8 mouse cellular contexts compared by ENCODE assay signal in the genomic region with DNA sequence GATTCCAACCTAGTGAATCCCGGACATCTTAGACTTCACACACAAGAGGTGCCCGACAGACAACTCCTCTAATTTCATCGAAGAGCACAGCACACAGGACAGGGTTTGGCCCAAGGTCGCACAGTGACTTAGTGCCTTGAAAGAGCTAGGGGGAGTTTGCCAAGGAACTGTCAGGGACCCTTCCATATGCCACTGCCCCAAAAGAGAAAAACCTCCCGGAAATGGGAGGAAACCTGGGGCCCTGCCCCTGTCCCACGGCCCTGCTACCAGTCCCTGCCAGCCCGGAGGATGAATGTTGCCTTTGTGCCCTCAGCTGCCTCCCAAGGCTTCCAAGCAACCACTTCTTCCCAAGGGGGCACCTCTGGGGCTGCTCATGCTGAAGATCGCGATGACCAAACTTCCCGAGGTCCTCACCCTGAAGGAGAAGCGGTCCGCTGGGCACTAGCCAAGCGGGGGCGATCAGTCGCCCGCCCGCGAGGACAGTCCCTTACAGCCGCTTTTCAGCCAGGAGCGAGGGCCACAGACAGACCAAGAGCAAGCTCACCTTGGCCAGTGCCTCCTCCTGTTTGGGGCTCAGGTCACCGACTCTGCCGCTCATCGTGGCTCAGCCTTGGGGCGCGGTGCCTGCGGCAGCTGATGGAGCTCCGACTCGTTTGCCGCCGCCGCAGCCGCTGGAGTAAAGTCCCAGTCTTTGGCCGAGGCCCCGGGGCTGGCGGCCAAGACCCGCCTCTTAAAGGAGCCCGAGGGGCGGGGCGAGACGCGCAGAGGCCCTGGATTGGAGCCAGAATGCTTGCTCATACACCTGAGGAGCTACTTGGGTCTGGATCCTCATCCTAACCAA. TPM values are rescaled to one million over a fixed set of nuclear protein-coding genes. Genes with fewer than 3 reads are reported as not detected.
A peak's percentile ranks its signal among the peaks of the same experiment; 100 is the strongest.
DNase-seq lines count a peak whose midpoint lies in the region; ATAC-seq lines count a peak whose summit lies in the region.

No protein-coding gene starts in this region.

- H3K27me3 ChIP-seq in hindbrain, embryonic 16.5 days (replicated peaks; ENCODE audit: control insufficient read depth, insufficient read depth, low read length) = no peaks in the 10 kb centered on the region

- H3K36me3 ChIP-seq in hindbrain, embryonic 16.5 days (ENCODE audit: control insufficient read depth, insufficient read depth, low read length) = no peaks in the 10 kb centered on the region

- H3K4me1 ChIP-seq in hindbrain, embryonic 16.5 days (ENCODE audit: control insufficient read depth, insufficient read depth, low read depth, low read length) = peaks cover 16% of the 10 kb centered on the region

- peak overlapping the region; percentile 68 for H3K27ac ChIP-seq in hindbrain, embryonic 16.5 days (ENCODE audit: low read depth, low read length)

- DNase-seq in ovary, adult 18-20 months (ENCODE audit: low spot score) = peak; percentile 35
- no peak for DNase-seq in ovary, postnatal 10 days (ENCODE audit: low spot score)
- DNase-seq in gastrocnemius, postnatal 10 days = peak; percentile 62
- DNase-seq in left cerebral cortex, adult 8-10 months (ENCODE audit: low spot score in 2 of 2) = peak; percentile 70 to 81
- peak; percentile 73 to 76 for DNase-seq in right cerebral cortex, postnatal 36 days (ENCODE audit: low spot score in 2 of 2)

- H3K9me3 ChIP-seq in hindbrain, embryonic 16.5 days (ENCODE audit: control insufficient read depth, low read length) = no peaks in the 10 kb centered on the region

- H3K9ac ChIP-seq in hindbrain, embryonic 16.5 days (ENCODE audit: low read depth, low read length) = peak overlapping the region; percentile 81

- ATAC-seq in common myeloid progenitor, adult 5-6 weeks (replicated peaks; ENCODE audit: low read depth, poor library complexity, severe bottlenecking) = peak; percentile 10; the same call in 1 of the 2 replicates
- ATAC-seq in hindbrain, embryonic 16.5 days = peak; percentile 82
- peak; percentile 24 for ATAC-seq in megakaryocyte progenitor cell, adult 5-6 weeks (replicated peaks; ENCODE audit: poor library complexity)

- under 1% methylated on average over 41 of the region's 41 CpGs for WGBS in hindbrain, embryonic 16.5 days

- peak overlapping the region; percentile 90 for H3K4me2 ChIP-seq in hindbrain, embryonic 16.5 days (ENCODE audit: low read length)

- peak overlapping the region; percentile 57 for H3K4me3 ChIP-seq in hindbrain, embryonic 16.5 days (ENCODE audit: low read length)

RNA-seq across cellular contexts. Expression of a gene that starts 4.9 kb away (rescaled TPM):
- total RNA-seq in common myeloid progenitor, adult 5-6 weeks (2017) = 2.1 and 3.7 TPM in 2 replicates
- total RNA-seq in gastrocnemius, postnatal 10 days (2021) = 1 to 10 TPM; 1.4 to 2.3 TPM
- polyA plus RNA-seq in hindbrain, embryonic 16.5 days (2015; fragmentation: Nextera tagmentation; extraction: Ambion mirVana) = 6.6 and 7.0 TPM in 2 replicates
- total RNA-seq in left cerebral cortex, adult 8-10 months (2022) = 10 to 100 TPM; 35.3 to 36.8 (median 36.4) TPM
- total RNA-seq in megakaryocyte progenitor cell, adult 5-6 weeks (2015) = 0.71 and 0.72 TPM in 2 replicates
- 0.87 and 1.7 TPM in 2 replicates for total RNA-seq in megakaryocyte progenitor cell, adult 5-6 weeks (2017)

RNA-seq across cellular contexts. Expression of a gene that starts 16.7 kb away (rescaled TPM):
- 8.7 and 11.5 TPM in 2 replicates for total RNA-seq in common myeloid progenitor, adult 5-6 weeks (2017)
- total RNA-seq in gastrocnemius, postnatal 10 days (2021) = 10 to 100 TPM in 1 of 2 experiments, 1 to 10 TPM in 1; 7.8 to 13.3 TPM
- 50.0 and 52.4 TPM in 2 replicates for polyA plus RNA-seq in hindbrain, embryonic 16.5 days (2015; fragmentation: Nextera tagmentation; extraction: Ambion mirVana)
- total RNA-seq in left cerebral cortex, adult 8-10 months (2022) = 10 to 100 TPM; 24.8 to 35.0 (median 31.1) TPM
- total RNA-seq in megakaryocyte progenitor cell, adult 5-6 weeks (2015) = 2.5 and 4.7 TPM in 2 replicates
- total RNA-seq in megakaryocyte progenitor cell, adult 5-6 weeks (2017) = 5.9 and 8.8 TPM in 2 replicates

RNA-seq across cellular contexts. Expression of a gene that starts 23.1 kb away (rescaled TPM):
- 10.7 and 16.0 TPM in 2 replicates for total RNA-seq in common myeloid progenitor, adult 5-6 weeks (2017)
- 10 to 100 TPM; 25.7 to 34.8 TPM for total RNA-seq in gastrocnemius, postnatal 10 days (2021)
- polyA plus RNA-seq in hindbrain, embryonic 16.5 days (2015; fragmentation: Nextera tagmentation; extraction: Ambion mirVana) = 14.6 and 15.7 TPM in 2 replicates
- total RNA-seq in left cerebral cortex, adult 8-10 months (2022) = 10 to 100 TPM; 67.7 to 84.0 (median 72.4) TPM
- total RNA-seq in megakaryocyte progenitor cell, adult 5-6 weeks (2015) = 9.7 and 12.0 TPM in 2 replicates
- total RNA-seq in megakaryocyte progenitor cell, adult 5-6 weeks (2017) = 9.2 and 12.0 TPM in 2 replicates

RNA-seq across cellular contexts. Expression of a gene that starts 41.8 kb away (rescaled TPM):
- total RNA-seq in common myeloid progenitor, adult 5-6 weeks (2017) = 2.1 TPM in 2 replicates
- 1 to 10 TPM; 5.9 to 8.8 TPM for total RNA-seq in gastrocnemius, postnatal 10 days (2021)
- 9.1 and 10.9 TPM in 2 replicates for polyA plus RNA-seq in hindbrain, embryonic 16.5 days (2015; fragmentation: Nextera tagmentation; extraction: Ambion mirVana)
- total RNA-seq in left cerebral cortex, adult 8-10 months (2022) = 10 to 100 TPM; 19.3 to 21.1 (median 19.9) TPM
- 0.44 and 0.54 TPM in 2 replicates for total RNA-seq in megakaryocyte progenitor cell, adult 5-6 weeks (2015)
- total RNA-seq in megakaryocyte progenitor cell, adult 5-6 weeks (2017) = 0.67 and 0.95 TPM in 2 replicates

RNA-seq across cellular contexts. Expression of a gene that starts 41.8 kb away (rescaled TPM):
- total RNA-seq in common myeloid progenitor, adult 5-6 weeks (2017) = 47.1 and 54.6 TPM in 2 replicates
- total RNA-seq in gastrocnemius, postnatal 10 days (2021) = 10 to 100 TPM; 28.1 to 32.6 TPM
- 38.7 and 52.4 TPM in 2 replicates for polyA plus RNA-seq in hindbrain, embryonic 16.5 days (2015; fragmentation: Nextera tagmentation; extraction: Ambion mirVana)
- total RNA-seq in left cerebral cortex, adult 8-10 months (2022) = 10 to 100 TPM; 57.1 to 70.2 (median 61.6) TPM
- 64.8 and 65.7 TPM in 2 replicates for total RNA-seq in megakaryocyte progenitor cell, adult 5-6 weeks (2015)
- 35.3 and 40.0 TPM in 2 replicates for total RNA-seq in megakaryocyte progenitor cell, adult 5-6 weeks (2017)

Comparison
In these comparisons a context has a peak if more than half of its experiments do, and no peak if none do; other contexts are left out.
1. ATAC-seq: peak in every context shown above with its lines; median percentile 82 in hindbrain, embryonic 16.5 days; 24 in megakaryocyte progenitor cell, adult 5-6 weeks; 10 in common myeloid progenitor, adult 5-6 weeks.